Mouse (Mus musculus): ENCODE measurements around the gene Pex6.

- TF ChIP-seq EP300 (IDR thresholded peaks at IDR 0.05; ENCODE audit: low read depth) (no peak), CTCF (IDR thresholded peaks at IDR 0.05; ENCODE audit: low read depth) (no peak)
Measured at GRCm38 (mm10) chr17:46661981-46662380, 49.3 kb upstream of the Pex6 start.

All from heart, postnatal 0 days (tissue).